Mouse (Mus musculus) lung, embryonic 15.5 days (tissue): ENCODE measurements at regions not wholly inside any gene's neighbourhood (a gene's known extent, or its start where the extent isn't known, plus 50 kb on each side); places are given as distances from the start of the nearest gene placed in this dataset.

ENCODE experiments used
- ATAC-seq: fragments of 200-750 bp; cut with Nextera tagmentation; 2 replicates; pipeline ENCODE4 v1.8.0; 2017; ENCODE audit warnings: moderate number of reproducible peaks, borderline replicate concordance; ENCODE audit not compliant: low FRiP score, low TSS enrichment; ENCODE audit errors: extremely low read depth
- H3K27ac ChIP-seq: fragments of 300-500 bp; sonication (generic); 2 replicates; pipeline ENCODE4 v1.5.1; 2015; ENCODE audit warnings: moderate library complexity, mild to moderate bottlenecking, inconsistent platforms
- H3K27me3 ChIP-seq: fragments of 300-500 bp; sonication (generic); 2 replicates; pipeline ENCODE4 v1.6.1; 2015; ENCODE audit warnings: inconsistent platforms
- H3K36me3 ChIP-seq: fragments of 300-500 bp; sonication (generic); 2 replicates; pipeline ENCODE4 v1.6.1; 2015; ENCODE audit warnings: inconsistent platforms
- H3K4me1 ChIP-seq: fragments of 300-500 bp; sonication (generic); 2 replicates; pipeline ENCODE4 v1.6.1; 2015; ENCODE audit warnings: inconsistent platforms
- H3K4me2 ChIP-seq: fragments of 300-500 bp; sonication (generic); 2 replicates; pipeline ENCODE4 v1.6.1; 2015; ENCODE audit warnings: inconsistent platforms, mild to moderate bottlenecking, moderate library complexity
- H3K4me3 ChIP-seq: fragments of 300-500 bp; sonication (generic); 2 replicates; pipeline ENCODE4 v1.5.1; 2015; ENCODE audit warnings: mild to moderate bottlenecking, inconsistent platforms
- H3K9ac ChIP-seq: fragments of 300-500 bp; sonication (generic); 2 replicates; pipeline ENCODE4 v1.6.1; 2015; ENCODE audit warnings: inconsistent platforms
- H3K9me3 ChIP-seq: fragments of 300-500 bp; sonication (generic); 2 replicates; pipeline ENCODE4 v1.6.1; 2016; ENCODE audit warnings: inconsistent platforms
- WGBS: fragments of 180-500 bp; shearing (Covaris S2); methylation state at CpG from one replicate; pipeline ENCODE4 v1.1.7; 2015; 5-methylcytosine and 5-hydroxymethylcytosine counted together

DNA sequence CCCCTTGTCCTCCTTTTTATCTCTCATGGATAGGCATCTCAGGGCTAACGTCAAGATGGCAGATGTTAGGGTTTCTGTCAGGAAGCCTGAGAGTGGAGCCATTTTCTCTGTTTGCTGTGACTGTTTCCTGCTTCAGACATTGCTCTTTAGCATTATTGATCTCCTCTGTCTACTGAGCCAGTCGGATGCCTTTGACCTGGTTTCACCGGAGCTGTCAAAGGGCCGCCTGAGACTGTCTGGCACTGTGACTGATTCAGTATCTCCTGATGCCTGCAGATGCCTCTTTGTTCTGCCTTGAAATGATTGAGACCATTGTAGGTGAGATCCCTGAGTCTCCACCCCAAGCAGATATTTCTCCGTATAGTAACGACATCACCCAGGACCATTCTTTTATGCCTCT lies 239.5 kb upstream of the Ubash3b start:
- no peak overlapping the region for H3K9ac ChIP-seq
- H3K36me3 ChIP-seq = no peaks in the 10 kb centered on the region
- H3K27me3 ChIP-seq = no peaks in the 10 kb centered on the region
- H3K4me3 ChIP-seq = no peak overlapping the region
- H3K4me2 ChIP-seq = no peak overlapping the region
- ATAC-seq = no peak
- no peaks in the 10 kb centered on the region for H3K9me3 ChIP-seq
- no peak overlapping the region for H3K27ac ChIP-seq
- no peaks in the 10 kb centered on the region for H3K4me1 ChIP-seq
- WGBS = 71% methylated on average over 6 of the region's 6 CpGs

GRCm38 (mm10) chr9:41395471-41395870 lies 234.0 kb upstream of the Ubash3b start:
- 35% methylated on average over 4 of the region's 4 CpGs for WGBS
- Histone ChIP-seq H3K4me3 (no peak overlapping the region), H3K9me3 (no peaks in the 10 kb centered on the region), H3K36me3 (no peaks in the 10 kb centered on the region), H3K27ac (no peak overlapping the region), H3K9ac (no peak overlapping the region), H3K27me3 (no peaks in the 10 kb centered on the region), H3K4me1 (no peaks in the 10 kb centered on the region), H3K4me2 (no peak overlapping the region)
- no peak for ATAC-seq

DNA sequence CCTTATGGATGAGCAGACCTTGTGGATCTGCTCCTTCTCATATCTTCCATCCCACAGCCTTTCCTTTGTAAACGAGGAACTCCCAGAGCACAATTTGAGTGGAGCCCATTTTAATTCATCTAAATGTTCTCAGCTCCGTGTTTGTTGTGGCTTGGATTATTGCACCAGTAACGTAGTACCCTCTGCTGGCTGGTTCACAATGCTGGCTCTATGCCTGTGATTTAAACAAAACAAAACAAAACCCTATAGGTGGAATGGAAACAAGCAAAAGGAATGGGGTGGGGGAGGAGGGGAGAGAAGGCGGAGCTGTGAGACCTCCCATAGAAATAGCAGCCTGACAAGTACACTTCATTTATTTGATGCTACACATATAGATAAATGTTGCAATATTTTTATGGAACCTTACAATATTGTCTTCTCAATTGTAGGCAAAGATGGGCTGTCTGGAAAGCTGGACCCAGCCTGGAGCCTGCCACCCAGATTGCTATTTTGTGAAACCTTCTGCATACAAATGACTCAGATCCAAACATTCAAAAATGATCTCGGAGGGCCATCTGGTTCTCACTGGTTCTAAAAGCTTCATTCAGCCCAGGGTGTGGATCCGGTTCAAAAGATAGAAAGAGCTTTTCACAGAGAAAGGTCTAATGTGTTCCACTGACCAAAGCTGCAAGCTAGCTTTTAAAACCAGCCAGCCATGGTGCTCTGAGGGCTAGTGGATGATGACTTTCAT lies 230.3 kb upstream of the Ubash3b start:
- Histone ChIP-seq H3K4me3 (no peak overlapping the region), H3K9ac (no peak overlapping the region), H3K9me3 (no peaks in the 10 kb centered on the region), H3K27ac (no peak overlapping the region), H3K27me3 (no peaks in the 10 kb centered on the region), H3K36me3 (no peaks in the 10 kb centered on the region), H3K4me1 (no peaks in the 10 kb centered on the region), H3K4me2 (no peak overlapping the region)
- no peak for ATAC-seq
- 48% methylated on average over 6 of the region's 6 CpGs for WGBS

- no peak overlapping the region for H3K27ac ChIP-seq
- no peaks in the 10 kb centered on the region for H3K27me3 ChIP-seq
- no peak overlapping the region for H3K4me3 ChIP-seq
- H3K9me3 ChIP-seq = no peaks in the 10 kb centered on the region
- H3K9ac ChIP-seq = no peak overlapping the region
- no peak for ATAC-seq
- H3K4me1 ChIP-seq = peaks cover 15% of the 10 kb centered on the region
- H3K36me3 ChIP-seq = no peaks in the 10 kb centered on the region
- 74% methylated on average over 1 of the region's 1 CpGs for WGBS
- H3K4me2 ChIP-seq = no peak overlapping the region
These were observed 217.8 kb upstream of the Ubash3b start for GRCm38 (mm10) chr9:41379283-41379682.

GRCm38 (mm10) chr9:41378627-41379231 lies 217.2 kb upstream of the Ubash3b start:
- no peak overlapping the region for H3K4me3 ChIP-seq
- ATAC-seq = no peak
- WGBS = 73% methylated on average over 10 of the region's 10 CpGs
- H3K36me3 ChIP-seq = no peaks in the 10 kb centered on the region
- H3K27ac ChIP-seq = no peak overlapping the region
- H3K9ac ChIP-seq = no peak overlapping the region
- H3K4me1 ChIP-seq = peaks cover 15% of the 10 kb centered on the region
- no peaks in the 10 kb centered on the region for H3K9me3 ChIP-seq
- no peaks in the 10 kb centered on the region for H3K27me3 ChIP-seq
- no peak overlapping the region for H3K4me2 ChIP-seq

DNA sequence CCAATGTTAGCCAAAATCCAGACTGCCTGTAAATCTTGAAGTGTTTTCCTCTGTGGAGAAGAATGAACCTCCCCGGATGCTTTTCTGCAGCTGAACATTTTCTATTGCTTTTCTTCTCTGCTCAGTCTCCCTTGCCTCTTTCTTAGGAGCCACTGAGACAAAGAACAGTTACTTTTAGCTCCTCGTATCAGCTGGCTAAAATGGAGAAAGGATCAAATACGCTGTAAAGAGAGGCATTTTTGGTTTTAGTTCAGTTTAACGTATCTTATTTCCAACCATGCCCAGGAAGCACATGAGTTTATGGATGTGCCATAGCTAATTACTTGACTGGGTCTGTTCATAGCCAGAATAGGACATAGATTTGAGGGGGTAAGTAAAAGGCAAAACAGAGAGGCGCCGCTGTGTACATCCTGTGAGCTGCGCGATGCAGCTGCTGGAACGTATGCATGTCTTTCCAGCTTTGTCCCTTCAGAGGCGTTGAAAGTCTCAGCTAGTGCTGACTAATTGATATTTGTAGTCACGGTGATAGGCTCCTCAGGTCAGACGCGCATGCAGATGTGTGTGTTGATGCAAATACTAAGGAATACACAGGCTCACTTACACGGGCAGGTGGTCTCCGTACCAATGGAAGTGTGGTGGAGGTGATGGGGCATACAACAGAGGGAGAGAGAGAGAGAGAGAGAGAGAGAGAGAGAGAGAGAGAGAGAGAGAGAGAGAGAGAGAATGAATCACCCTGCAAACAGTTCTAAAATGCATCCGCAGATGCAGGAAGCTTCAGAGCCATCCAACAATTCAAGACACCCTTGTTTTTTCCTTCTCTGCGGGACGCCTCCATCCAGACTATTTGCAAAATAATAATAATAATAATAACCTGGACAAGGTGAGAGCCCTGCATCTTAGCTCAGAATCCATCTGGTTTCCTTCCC lies 216.5 kb upstream of the Ubash3b start:
- ATAC-seq = no peak
- WGBS = 71% methylated on average over 18 of the region's 18 CpGs
- Histone ChIP-seq H3K27ac (no peak overlapping the region), H3K4me1 (peaks cover 15% of the 10 kb centered on the region), H3K9ac (no peak overlapping the region), H3K4me3 (no peak overlapping the region), H3K36me3 (no peaks in the 10 kb centered on the region), H3K4me2 (no peak overlapping the region), H3K27me3 (no peaks in the 10 kb centered on the region), H3K9me3 (no peaks in the 10 kb centered on the region)

DNA sequence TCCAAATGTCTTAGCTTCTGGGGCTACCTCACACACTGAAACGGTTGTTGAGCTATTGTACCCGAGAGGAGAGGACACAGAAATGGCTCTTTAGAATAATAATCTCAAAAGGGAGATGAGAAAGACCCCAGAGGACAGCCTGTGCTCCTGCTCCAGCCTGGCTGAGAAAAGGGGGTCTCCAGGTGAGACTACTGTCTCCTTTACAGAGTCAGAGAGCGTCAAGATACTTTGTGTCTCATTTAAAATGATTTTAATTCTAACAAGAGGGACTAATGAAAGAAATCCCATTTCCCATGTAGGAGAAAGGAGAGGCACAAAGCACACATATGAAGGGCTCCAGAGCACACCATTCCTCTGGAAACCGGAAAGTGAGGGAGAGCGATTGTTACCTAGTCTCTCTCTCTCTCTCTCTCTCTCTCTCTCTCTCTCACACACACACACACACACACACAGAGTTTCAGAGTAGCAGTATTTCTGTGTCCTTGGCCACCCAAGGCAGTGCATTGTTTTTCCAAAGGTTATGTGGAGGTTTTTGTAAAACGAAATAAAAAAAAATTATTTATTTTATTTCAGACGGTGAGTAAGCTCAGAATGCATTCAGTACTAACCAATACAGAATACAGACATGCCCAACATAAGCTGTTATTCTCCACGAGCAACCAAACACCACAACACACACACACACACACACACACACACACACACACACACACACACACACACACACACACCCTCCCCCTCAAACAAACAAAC lies 215.6 kb upstream of the Ubash3b start:
- no peak overlapping the region for H3K9ac ChIP-seq
- no peak for ATAC-seq
- H3K36me3 ChIP-seq = no peaks in the 10 kb centered on the region
- 45% methylated on average over 8 of the region's 8 CpGs for WGBS
- no peaks in the 10 kb centered on the region for H3K27me3 ChIP-seq
- H3K4me3 ChIP-seq = no peak overlapping the region
- no peaks in the 10 kb centered on the region for H3K9me3 ChIP-seq
- H3K27ac ChIP-seq = no peak overlapping the region
- H3K4me2 ChIP-seq = no peak overlapping the region
- peaks cover 15% of the 10 kb centered on the region for H3K4me1 ChIP-seq

DNA sequence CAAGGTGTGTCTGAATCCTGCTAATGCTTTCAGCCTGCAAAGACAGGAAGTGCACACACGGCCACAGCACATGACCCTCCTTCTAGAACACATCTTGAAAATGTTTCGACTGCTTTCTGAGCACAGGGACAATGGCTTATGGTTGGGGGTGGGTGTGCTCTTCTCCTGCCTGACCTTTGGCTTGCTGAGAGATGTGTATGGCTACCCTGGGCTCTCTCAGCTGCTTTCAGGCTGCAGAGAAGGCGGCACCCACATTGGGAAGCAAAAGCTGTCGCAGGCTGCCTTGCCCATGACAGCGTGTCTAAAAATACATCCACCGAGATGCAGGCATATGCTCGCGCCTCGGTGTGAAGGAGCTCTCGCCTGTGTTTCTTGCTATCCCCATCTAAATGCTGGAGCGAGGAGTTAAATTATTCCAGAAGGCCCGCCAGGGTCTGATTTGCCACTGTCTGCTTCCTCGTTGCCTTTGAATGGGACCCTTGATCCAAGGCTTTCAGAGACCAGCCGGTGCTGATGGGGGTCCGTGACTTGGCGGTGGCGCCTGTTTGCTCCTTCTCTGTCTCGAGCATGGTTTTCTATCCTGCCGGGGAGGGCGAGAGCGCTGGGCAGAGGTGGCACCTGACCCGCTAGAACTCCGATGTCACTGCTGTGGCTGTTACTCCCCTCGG lies 214.6 kb upstream of the Ubash3b start:
- Histone ChIP-seq H3K9ac (peak overlapping the region; percentile 5; the same call in 1 of the 2 replicates), H3K4me2 (peak overlapping the region; percentile 56), H3K9me3 (no peaks in the 10 kb centered on the region), H3K36me3 (no peaks in the 10 kb centered on the region), H3K27me3 (no peaks in the 10 kb centered on the region), H3K27ac (no peak overlapping the region), H3K4me3 (peak overlapping the region; percentile 20), H3K4me1 (peaks cover 15% of the 10 kb centered on the region)
- no peak for ATAC-seq
- WGBS = 11% methylated on average over 24 of the region's 24 CpGs

- Histone ChIP-seq H3K4me2 (no peak overlapping the region), H3K4me3 (no peak overlapping the region), H3K27ac (no peak overlapping the region), H3K36me3 (no peaks in the 10 kb centered on the region), H3K27me3 (no peaks in the 10 kb centered on the region), H3K4me1 (peaks cover 15% of the 10 kb centered on the region), H3K9me3 (no peaks in the 10 kb centered on the region), H3K9ac (no peak overlapping the region)
- no peak for ATAC-seq
- WGBS = 57% methylated on average over 14 of the region's 14 CpGs
These were observed 213.3 kb upstream of the Ubash3b start for GRCm38 (mm10) chr9:41374591-41375481.

DNA sequence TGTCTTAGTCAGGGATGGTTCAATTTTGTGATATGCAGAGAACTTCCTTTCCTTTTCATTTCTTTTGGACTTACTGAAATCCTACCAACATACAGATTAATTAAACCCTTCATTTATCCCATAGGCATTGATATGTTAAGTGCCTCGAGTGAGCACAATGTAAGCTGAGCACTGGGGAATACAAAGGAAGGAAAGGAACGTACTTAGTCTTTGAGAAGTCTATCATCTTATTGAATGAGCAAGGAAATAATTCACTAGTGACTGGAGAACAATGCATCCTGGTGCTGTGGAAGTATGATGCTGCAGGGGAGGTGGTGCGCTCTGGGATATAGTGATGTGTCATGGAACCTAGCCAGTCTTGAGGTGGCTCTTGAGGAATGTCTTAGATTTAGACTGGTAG lies 204.9 kb upstream of the Ubash3b start:
- no peaks in the 10 kb centered on the region for H3K36me3 ChIP-seq
- no peaks in the 10 kb centered on the region for H3K9me3 ChIP-seq
- no peak overlapping the region for H3K4me3 ChIP-seq
- H3K27ac ChIP-seq = no peak overlapping the region
- H3K4me2 ChIP-seq = no peak overlapping the region
- H3K4me1 ChIP-seq = peaks cover 5% of the 10 kb centered on the region; the same call in 1 of the 2 replicates
- 68% methylated on average over 3 of the region's 3 CpGs for WGBS
- H3K27me3 ChIP-seq = no peaks in the 10 kb centered on the region
- no peak for ATAC-seq
- no peak overlapping the region for H3K9ac ChIP-seq
